Mouse (Mus musculus) lung, adult 2 months (tissue): ENCODE results near the gene Tff1. TPM values are rescaled to one million over a fixed set of nuclear protein-coding genes. Genes with fewer than 3 reads are reported as not detected.

Experiments
- DNase-seq: peaks from one replicate; pipeline ENCODE4 v3.0.0; 2022
- H3K4me1 ChIP-seq: fragments of 200-500 bp; 2 replicates; pipeline ENCODE4 v1.6.1; 2011; ENCODE audit warnings: low read length; ENCODE audit not compliant: control insufficient read depth, insufficient read depth
- H3K4me3 ChIP-seq: fragments of 200-500 bp; replicated peaks from 2 replicates; pipeline ENCODE3; 2011; ENCODE audit warnings: low read depth, mild to moderate bottlenecking, control low read depth, low read length; ENCODE audit errors: extremely low read depth
- CTCF ChIP-seq: fragments of 200-500 bp; IDR thresholded peaks from 2 replicates; pipeline ENCODE4 v1.5.1; 2011; ENCODE audit warnings: mild to moderate bottlenecking, low read length, control low read depth; ENCODE audit not compliant: insufficient read depth
- POLR2A ChIP-seq: fragments of 200-500 bp; IDR thresholded peaks from 2 replicates; pipeline ENCODE4 v1.6.1; 2011; ENCODE audit warnings: low read depth, mild to moderate bottlenecking, control low read depth, low read length, borderline replicate concordance; ENCODE audit errors: extremely low read depth
- WGBS: fragments of 180-500 bp; shearing (Covaris S2); methylation state at CpG from one replicate; pipeline ENCODE4 v1.1.7; 2018; 5-methylcytosine and 5-hydroxymethylcytosine counted together
- polyA plus RNA-seq: library from polyadenylated mRNA; depleted of rRNA; stranded (reverse); fragments of >200 nt; gene quantifications from 2 replicates; pipeline ENCODE4 v1.2.3, GENCODE M21; 2012

Gene Tff1
- polyA plus RNA-seq, 1 experiment: not detected

DNA sequence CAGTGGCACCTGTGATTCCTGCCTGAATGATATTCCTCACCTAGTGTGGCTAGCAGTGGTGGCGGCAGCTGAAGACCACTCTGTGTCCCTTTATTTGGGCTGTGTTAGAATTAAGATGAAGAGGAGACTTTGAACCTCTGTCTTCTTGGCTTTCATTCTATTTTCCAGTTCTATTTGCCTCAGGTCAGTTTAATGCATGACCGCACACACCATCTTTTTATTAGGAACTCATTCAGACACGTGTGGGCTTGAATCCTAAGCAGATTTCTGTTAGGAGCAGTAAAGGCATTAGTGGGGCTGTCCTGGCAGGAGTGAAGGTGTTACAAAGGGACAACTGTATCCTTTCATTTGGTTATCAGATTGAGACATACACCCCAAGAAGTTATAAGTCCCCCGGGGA lies 4.8 kb downstream of the Tff1 start:
- H3K4me1 ChIP-seq: no peaks in the 10 kb centered on the region
- WGBS: 83% methylated on average over 4 of the region's 4 CpGs
- TF ChIP-seq POLR2A (no peak), CTCF (no peak)
- H3K4me3 ChIP-seq: no peak overlapping the region
- DNase-seq: no peak

DNA sequence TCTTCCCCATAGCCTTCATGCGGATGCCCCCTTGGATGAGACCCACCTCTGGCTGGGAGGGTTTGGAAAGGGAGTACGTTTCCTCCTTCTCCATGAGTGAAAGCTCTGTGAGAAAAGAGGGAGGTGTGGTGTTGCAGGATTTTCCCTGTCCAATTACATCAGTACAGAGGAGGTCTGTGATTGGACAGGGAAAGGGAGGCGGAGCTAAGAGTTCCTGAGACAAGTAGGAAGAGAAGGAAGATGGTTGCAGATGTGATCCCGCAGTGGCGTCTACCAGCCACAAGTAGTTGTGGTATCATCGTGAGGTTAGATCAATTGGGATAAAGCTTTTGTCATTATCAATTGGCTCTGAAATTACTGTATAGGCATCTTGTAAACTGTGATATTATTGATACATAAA lies 7.2 kb downstream of the Tff1 start:
- H3K4me3 ChIP-seq: no peak overlapping the region
- TF ChIP-seq CTCF (no peak), POLR2A (no peak)
- no peak for DNase-seq
- H3K4me1 ChIP-seq: no peaks in the 10 kb centered on the region
- 80% methylated on average over 6 of the region's 6 CpGs for WGBS

DNA sequence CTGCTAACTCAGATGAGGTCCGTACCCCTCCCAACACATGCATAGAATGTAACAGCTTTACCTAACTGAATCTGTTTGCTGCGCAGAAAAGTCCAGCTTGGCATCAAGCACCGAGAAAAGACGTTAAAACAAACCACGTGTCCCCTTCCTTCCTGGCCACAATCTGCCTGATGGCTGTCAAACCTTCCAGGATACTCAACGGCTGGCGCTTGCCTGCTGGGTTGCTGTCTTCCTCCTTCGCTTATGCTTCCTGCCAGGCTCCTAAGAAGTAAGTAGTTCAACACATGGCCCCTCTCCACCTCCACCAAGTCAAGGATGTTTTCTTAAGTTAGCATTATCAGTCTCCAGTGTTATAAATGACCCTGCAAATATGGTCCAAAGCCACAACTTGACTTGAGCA lies 11.3 kb downstream of the Tff1 start:
- Histone ChIP-seq H3K4me1 (no peaks in the 10 kb centered on the region), H3K4me3 (no peak overlapping the region)
- DNase-seq: no peak
- WGBS: 28% methylated on average over 8 of the region's 8 CpGs
- TF ChIP-seq CTCF (no peak), POLR2A (no peak)

DNA sequence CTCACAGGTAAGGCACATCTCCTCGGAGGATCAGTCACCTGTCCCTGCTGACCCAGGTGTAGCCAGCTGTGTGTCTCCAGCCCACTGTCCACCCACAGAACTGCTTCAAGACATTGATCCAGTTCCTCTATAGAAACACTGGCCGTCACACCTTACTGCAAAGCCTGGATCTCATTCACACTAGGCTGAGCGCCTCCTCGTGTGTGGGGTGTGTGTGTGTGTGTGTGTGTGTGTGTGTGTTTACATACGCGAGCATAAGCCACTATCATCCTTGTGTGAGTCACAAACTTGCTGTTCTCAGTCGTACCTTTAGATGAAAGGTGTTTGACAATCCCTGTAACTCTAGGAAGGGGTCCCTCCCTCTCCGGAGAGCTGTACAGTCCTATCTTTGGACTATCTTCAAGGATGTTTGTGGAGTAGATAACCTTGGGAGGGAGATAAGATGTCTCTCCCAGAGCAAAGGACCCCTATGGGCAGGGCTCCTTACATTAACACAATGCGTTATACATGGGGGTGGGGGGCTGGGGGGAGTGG lies 12.0 kb downstream of the Tff1 start:
- Histone ChIP-seq H3K4me1 (no peaks in the 10 kb centered on the region), H3K4me3 (no peak overlapping the region)
- TF ChIP-seq POLR2A (no peak), CTCF (no peak)
- WGBS: 60% methylated on average over 9 of the region's 9 CpGs
- no peak for DNase-seq

DNA sequence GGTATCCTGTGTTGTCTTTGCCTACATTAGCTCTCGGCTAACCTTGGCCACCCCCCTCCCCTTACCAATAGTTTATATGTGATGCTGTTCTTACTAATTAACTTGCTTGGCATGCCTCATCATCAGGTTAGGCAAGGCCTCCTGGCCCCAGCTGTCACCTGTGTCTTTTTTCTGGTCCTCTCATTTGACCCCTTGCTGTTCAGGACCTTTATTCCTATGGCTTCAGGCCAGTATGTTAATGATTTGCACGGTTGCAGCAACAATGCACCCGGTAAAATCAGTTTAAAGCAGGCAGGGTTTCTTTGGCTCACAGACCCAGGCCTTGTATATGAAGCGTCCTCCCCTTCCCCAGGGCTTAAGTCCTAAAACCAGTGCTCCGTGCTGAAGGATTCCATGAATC lies 12.6 kb downstream of the Tff1 start:
- no peak for DNase-seq
- H3K4me3 ChIP-seq: no peak overlapping the region
- TF ChIP-seq CTCF (no peak), POLR2A (no peak)
- 62% methylated on average over 5 of the region's 5 CpGs for WGBS
- no peaks in the 10 kb centered on the region for H3K4me1 ChIP-seq

DNA sequence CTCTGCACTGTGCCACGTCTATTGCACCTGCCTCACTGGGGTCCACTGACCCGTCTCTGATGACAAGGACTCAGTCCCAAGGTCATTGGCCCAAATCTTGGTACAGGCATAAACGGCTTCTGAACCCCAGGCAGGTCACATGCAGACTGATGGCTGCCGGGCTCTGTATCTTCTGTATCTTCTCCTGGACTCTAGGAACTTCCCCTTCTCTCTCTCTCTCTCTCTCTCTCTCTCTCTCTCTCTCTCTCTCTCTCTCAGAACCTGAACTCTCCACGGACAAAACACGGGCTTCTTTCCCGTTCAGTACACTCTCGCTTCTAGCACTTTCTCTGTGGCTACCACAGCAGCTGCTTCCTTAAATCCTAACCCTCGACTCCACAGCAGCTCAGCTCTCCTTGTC lies 19.1 kb downstream of the Tff1 start:
- no peak for DNase-seq
- TF ChIP-seq CTCF: no peak
- TF ChIP-seq POLR2A: no peak
- no peak overlapping the region for H3K4me3 ChIP-seq
- WGBS: 77% methylated on average over 9 of the region's 9 CpGs
- no peaks in the 10 kb centered on the region for H3K4me1 ChIP-seq

GRCm38 (mm10) chr17:31144040-31145037 lies 20.7 kb downstream of the Tff1 start, which contains the start of gene Tff2:
Tff2 (minus strand) TSS chr17:31144282.
- Histone ChIP-seq H3K4me3 (no peak within 1 kb of the TSS), H3K4me1 (no peaks in the 10 kb centered on the region)
- TF ChIP-seq POLR2A (no peak), CTCF (no peak)
- WGBS: 49% methylated on average over 15 of the region's 15 CpGs
- no peak for DNase-seq

- no peak for DNase-seq
- no peak for TF ChIP-seq POLR2A
- no peak for TF ChIP-seq CTCF
- Histone ChIP-seq H3K4me1 (no peaks in the 10 kb centered on the region), H3K4me3 (no peak overlapping the region)
- 91% methylated on average over 7 of the region's 7 CpGs for WGBS
Observed at GRCm38 (mm10) chr17:31142116-31142515, 23.0 kb downstream of the Tff1 start.

DNA sequence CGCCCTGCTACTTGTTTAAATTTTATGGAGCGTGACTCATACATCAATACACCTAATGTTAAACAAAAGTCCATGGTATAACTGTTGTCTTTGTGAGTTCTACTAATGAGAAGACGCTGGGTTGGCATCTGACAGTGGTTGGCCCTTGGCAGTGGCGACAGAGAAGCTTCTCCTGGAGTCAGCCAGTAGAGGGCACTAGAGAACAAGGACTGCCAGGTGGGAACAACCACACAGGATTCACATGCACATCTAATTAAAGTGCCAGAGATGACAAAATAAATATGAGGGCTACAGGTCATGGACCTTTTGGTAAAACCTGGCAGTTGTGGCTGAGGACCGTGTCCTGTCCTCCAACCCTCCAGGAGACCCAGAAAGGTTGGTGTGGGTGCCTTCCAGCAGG lies 26.7 kb downstream of the Tff1 start:
- Histone ChIP-seq H3K4me1 (no peaks in the 10 kb centered on the region), H3K4me3 (no peak overlapping the region)
- WGBS: 18% methylated on average over 5 of the region's 5 CpGs
- no peak for DNase-seq
- peak; percentile 76 for TF ChIP-seq CTCF
- TF ChIP-seq POLR2A: no peak

GRCm38 (mm10) chr17:31136821-31137220 lies 28.3 kb downstream of the Tff1 start:
- no peak for TF ChIP-seq CTCF

More at GRCm38 (mm10) chr17:31136821-31137220, 28.3 kb downstream of the Tff1 start:
- WGBS: 80% methylated on average over 1 of the region's 1 CpGs
- no peak for DNase-seq
- Histone ChIP-seq H3K4me3 (no peak overlapping the region), H3K4me1 (no peaks in the 10 kb centered on the region)
